Mouse (Mus musculus): ENCODE data around the gene Olfr764-ps1. TPM values are rescaled to one million over a fixed set of nuclear protein-coding genes. Genes with fewer than 3 reads are reported as not detected.
"Not testable (repeated sequence)": the region's sequence is repeated elsewhere in the genome, so short reads cannot be mapped to it uniquely, and the experiment has no call there.

Gene Olfr764-ps1
- polyA plus RNA-seq, 1 experiment, result not detected

- TF ChIP-seq CTCF (IDR thresholded peaks at IDR 0.05; ENCODE audit: low read depth, low read length) (no peak), POLR2A (IDR thresholded peaks at IDR 0.05; ENCODE audit: borderline replicate concordance, low read depth, low read length) (no peak)
- H3K27ac ChIP-seq (ENCODE audit: insufficient read depth, low read depth, low read length), result no peak overlapping the region
- H3K4me3 ChIP-seq (ENCODE audit: insufficient read depth, low read length), result no peak overlapping the region
- peaks cover 8% of the 10 kb centered on the region for H3K4me1 ChIP-seq (ENCODE audit: control insufficient read depth, insufficient read depth, low read length)
Measured at GRCm38 (mm10) chr10:129004032-129004920, 35.4 kb downstream of the Olfr764-ps1 start.

DNA sequence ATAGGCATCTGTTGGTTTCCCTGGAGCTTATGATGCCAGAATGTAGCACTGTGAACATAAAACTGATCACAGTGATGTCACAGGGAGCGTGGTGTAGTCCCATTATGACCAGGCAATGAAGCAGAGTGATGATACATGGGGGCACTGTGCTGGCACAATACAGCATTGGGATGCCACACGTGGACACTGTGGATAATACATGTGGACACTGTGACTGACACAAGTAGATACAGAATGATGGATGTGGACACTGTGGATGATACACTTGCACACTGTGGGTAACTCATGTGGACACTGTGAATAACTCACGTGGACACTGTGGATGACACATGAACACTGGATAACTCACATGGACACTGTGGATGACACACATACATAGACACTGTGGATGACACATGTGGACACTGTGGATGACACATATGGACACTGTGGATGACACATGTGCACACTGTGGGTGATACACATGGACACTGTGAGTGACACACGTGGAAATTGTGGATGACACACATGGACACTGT, 43.1 kb downstream of the Olfr764-ps1 start:
- no peaks in the 10 kb centered on the region for H3K4me1 ChIP-seq (ENCODE audit: control insufficient read depth, insufficient read depth, low read length)
- H3K4me3 ChIP-seq (ENCODE audit: insufficient read depth, low read length), result no peak overlapping the region
- no peak overlapping the region for H3K27ac ChIP-seq (ENCODE audit: insufficient read depth, low read depth, low read length)
- no peak for TF ChIP-seq POLR2A (IDR thresholded peaks at IDR 0.05; ENCODE audit: borderline replicate concordance, low read depth, low read length)
- TF ChIP-seq CTCF (IDR thresholded peaks at IDR 0.05; ENCODE audit: low read depth, low read length), result no peak

DNA sequence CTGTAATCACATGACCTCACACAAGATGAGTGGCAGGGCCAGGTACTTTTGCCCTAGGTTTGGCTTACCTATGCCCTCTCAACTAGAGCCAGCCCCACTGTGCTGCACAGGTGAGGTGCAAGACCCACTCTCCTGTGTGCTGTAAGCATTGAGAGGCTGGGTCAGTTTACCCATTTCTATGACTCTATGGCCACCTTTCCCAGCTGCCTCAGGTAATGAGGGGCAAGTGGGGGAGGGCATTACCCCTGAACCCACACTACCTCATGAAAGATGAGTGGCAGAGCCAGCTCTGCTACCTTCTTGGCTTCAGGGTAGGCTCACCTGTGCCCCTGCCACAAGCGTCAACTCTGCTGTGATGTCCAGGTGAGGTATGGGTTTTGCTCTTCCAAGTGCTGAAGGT, 43.9 kb downstream of the Olfr764-ps1 start:
- no peak overlapping the region for H3K27ac ChIP-seq (ENCODE audit: insufficient read depth, low read depth, low read length)
- peaks cover 5% of the 10 kb centered on the region for H3K4me1 ChIP-seq (ENCODE audit: control insufficient read depth, insufficient read depth, low read length)

DNA sequence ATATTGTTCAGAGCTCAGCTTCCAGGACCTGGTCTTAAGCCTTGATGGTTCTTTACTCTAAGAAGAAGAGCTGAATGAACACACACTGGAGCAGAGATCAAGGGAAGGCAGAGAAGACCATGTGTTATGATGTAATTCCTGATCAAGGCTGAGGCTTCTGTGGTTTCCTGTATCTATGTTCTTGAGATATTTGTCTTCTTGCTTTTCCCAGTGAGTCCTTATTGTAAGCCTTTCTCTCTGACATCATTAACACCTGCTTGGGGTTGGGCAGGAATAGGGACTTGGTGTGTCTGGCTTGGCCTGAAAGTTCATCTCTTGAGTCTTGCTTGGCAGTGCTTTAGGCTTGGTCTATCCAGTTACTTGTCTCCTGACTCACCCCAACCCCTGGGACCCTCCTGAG, 48.7 kb downstream of the Olfr764-ps1 start:
- Histone ChIP-seq H3K27ac (ENCODE audit: insufficient read depth, low read depth, low read length) (no peak overlapping the region), H3K4me1 (ENCODE audit: control insufficient read depth, insufficient read depth, low read length) (peaks cover 9% of the 10 kb centered on the region), H3K4me3 (ENCODE audit: insufficient read depth, low read length) (no peak overlapping the region)
- TF ChIP-seq CTCF (IDR thresholded peaks at IDR 0.05; ENCODE audit: low read depth, low read length), result no peak
- TF ChIP-seq POLR2A (IDR thresholded peaks at IDR 0.05; ENCODE audit: borderline replicate concordance, low read depth, low read length), result no peak

More for the DNA sequence above, 43.9 kb downstream of the Olfr764-ps1 start:
- TF ChIP-seq POLR2A (IDR thresholded peaks at IDR 0.05; ENCODE audit: borderline replicate concordance, low read depth, low read length), result no peak
- no peak for TF ChIP-seq CTCF (IDR thresholded peaks at IDR 0.05; ENCODE audit: low read depth, low read length)
- no peak overlapping the region for H3K4me3 ChIP-seq (ENCODE audit: insufficient read depth, low read length)

DNA sequence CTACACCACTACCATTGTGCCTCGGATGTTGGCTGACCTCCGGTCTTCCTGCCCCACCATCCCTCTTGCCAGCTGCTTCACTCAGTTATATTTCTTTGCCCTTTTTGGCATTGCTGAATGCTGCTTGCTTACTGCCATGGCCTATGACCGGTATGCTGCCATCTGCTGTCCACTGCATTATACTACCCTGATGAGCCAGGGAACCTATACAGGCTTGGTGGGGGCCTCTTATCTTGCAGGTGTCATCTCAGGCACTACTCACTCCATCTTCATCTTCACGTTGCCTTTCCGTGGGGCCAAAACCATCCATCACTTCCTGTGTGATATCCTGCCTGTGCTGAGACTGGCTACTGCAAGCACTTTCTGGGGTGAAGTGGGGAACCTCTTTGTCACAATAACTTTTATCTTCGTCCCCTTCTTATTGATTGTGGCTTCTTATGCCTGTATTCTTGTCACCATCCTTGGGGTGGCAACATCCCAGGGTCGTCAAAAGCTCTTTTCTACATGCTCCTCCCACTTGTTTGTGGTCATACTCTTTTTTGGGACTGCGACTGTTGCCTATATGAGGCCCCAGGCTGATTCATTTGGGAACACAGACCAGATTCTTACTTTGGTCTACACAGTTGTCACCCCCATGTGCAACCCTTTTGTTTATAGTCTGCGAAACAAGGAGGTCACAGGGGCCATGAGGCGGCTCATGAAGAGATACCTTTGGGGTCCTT, 49.4 kb downstream of the Olfr764-ps1 start:
- H3K27ac ChIP-seq (ENCODE audit: insufficient read depth, low read depth, low read length), result not testable (repeated sequence)

GRCm38 (mm10) chr10:128989131-128989530, 50.6 kb downstream of the Olfr764-ps1 start, which contains the start of gene Olfr9:
Olfr9 (plus strand) TSS chr10:128989431.
- not testable (repeated sequence) for H3K4me1 ChIP-seq (ENCODE audit: control insufficient read depth, insufficient read depth, low read length); H3K27ac ChIP-seq (ENCODE audit: insufficient read depth, low read depth, low read length); H3K4me3 ChIP-seq (ENCODE audit: insufficient read depth, low read length)

More for the DNA sequence above, 49.4 kb downstream of the Olfr764-ps1 start:
- H3K4me1 ChIP-seq (ENCODE audit: control insufficient read depth, insufficient read depth, low read length); H3K4me3 ChIP-seq (ENCODE audit: insufficient read depth, low read length): not testable (repeated sequence)

Other genes starting within 250 kb of the Olfr764-ps1 start
- gene Mmp19, start 249.0 kb downstream of the Olfr764-ps1 start, polyA plus RNA-seq (2012; ENCODE audit: insufficient read depth, insufficient read length, missing spikeins), result 26.8 and 28.3 TPM in 2 replicates
- 65.2 and 65.7 TPM in 2 replicates for gene Dnajc14, start 235.8 kb downstream of the Olfr764-ps1 start, polyA plus RNA-seq (2012; ENCODE audit: insufficient read depth, insufficient read length, missing spikeins)
- 14.3 and 18.0 TPM in 2 replicates for gene Tmem198b, start 235.5 kb downstream of the Olfr764-ps1 start, polyA plus RNA-seq (2012; ENCODE audit: insufficient read depth, insufficient read length, missing spikeins)
- gene Sarnp, start 222.6 kb downstream of the Olfr764-ps1 start, polyA plus RNA-seq (2012; ENCODE audit: insufficient read depth, insufficient read length, missing spikeins), result 62.2 and 81.9 TPM in 2 replicates
- 78.1 and 83.5 TPM in 2 replicates for gene Ormdl2, start 218.3 kb downstream of the Olfr764-ps1 start, polyA plus RNA-seq (2012; ENCODE audit: insufficient read depth, insufficient read length, missing spikeins)
- gene Gdf11, start 148.2 kb downstream of the Olfr764-ps1 start, polyA plus RNA-seq (2012; ENCODE audit: insufficient read depth, insufficient read length, missing spikeins), result not detected in 2 replicates
- 751 and 791 TPM in 2 replicates for gene Cd63, start 138.9 kb downstream of the Olfr764-ps1 start, polyA plus RNA-seq (2012; ENCODE audit: insufficient read depth, insufficient read length, missing spikeins)
- 4.6 and 7.5 TPM in 2 replicates for gene Rdh5, start 117.0 kb downstream of the Olfr764-ps1 start, polyA plus RNA-seq (2012; ENCODE audit: insufficient read depth, insufficient read length, missing spikeins)
- 125 TPM in 2 replicates for gene Bloc1s1, start 115.9 kb downstream of the Olfr764-ps1 start, polyA plus RNA-seq (2012; ENCODE audit: insufficient read depth, insufficient read length, missing spikeins)
- 0.17 TPM in 1 of 2 replicates, not detected in the other for gene Itga7, start 106.1 kb downstream of the Olfr764-ps1 start, polyA plus RNA-seq (2012; ENCODE audit: insufficient read depth, insufficient read length, missing spikeins)
- not detected in 2 replicates for gene Mettl7b, start 78.9 kb downstream of the Olfr764-ps1 start, polyA plus RNA-seq (2012; ENCODE audit: insufficient read depth, insufficient read length, missing spikeins)
- not detected in 2 replicates for gene Olfr9, start 50.5 kb downstream of the Olfr764-ps1 start, polyA plus RNA-seq (2012; ENCODE audit: insufficient read depth, insufficient read length, missing spikeins)
- not detected in 2 replicates for gene Olfr763, start 29.1 kb downstream of the Olfr764-ps1 start, polyA plus RNA-seq (2012; ENCODE audit: insufficient read depth, insufficient read length, missing spikeins)
- gene Olfr765, start 10.1 kb upstream of the Olfr764-ps1 start, polyA plus RNA-seq (2012; ENCODE audit: insufficient read depth, insufficient read length, missing spikeins), result not detected in 2 replicates
- gene Olfr766-ps1, start 29.1 kb upstream of the Olfr764-ps1 start, polyA plus RNA-seq (2012; ENCODE audit: insufficient read depth, insufficient read length, missing spikeins), result not detected in 2 replicates
- not detected in 2 replicates for gene Olfr767, start 43.0 kb upstream of the Olfr764-ps1 start, polyA plus RNA-seq (2012; ENCODE audit: insufficient read depth, insufficient read length, missing spikeins)
- not detected in 2 replicates for gene Olfr768, start 59.5 kb upstream of the Olfr764-ps1 start, polyA plus RNA-seq (2012; ENCODE audit: insufficient read depth, insufficient read length, missing spikeins)
- not detected in 2 replicates for gene Olfr769, start 78.0 kb upstream of the Olfr764-ps1 start, polyA plus RNA-seq (2012; ENCODE audit: insufficient read depth, insufficient read length, missing spikeins)
- gene Olfr770, start 99.1 kb upstream of the Olfr764-ps1 start, polyA plus RNA-seq (2012; ENCODE audit: insufficient read depth, insufficient read length, missing spikeins), result not detected in 2 replicates
- not detected in 2 replicates for gene Olfr771, start 124.9 kb upstream of the Olfr764-ps1 start, polyA plus RNA-seq (2012; ENCODE audit: insufficient read depth, insufficient read length, missing spikeins)
- not detected in 2 replicates for gene Olfr772, start 138.0 kb upstream of the Olfr764-ps1 start, polyA plus RNA-seq (2012; ENCODE audit: insufficient read depth, insufficient read length, missing spikeins)
- gene Olfr773, start 147.5 kb upstream of the Olfr764-ps1 start, polyA plus RNA-seq (2012; ENCODE audit: insufficient read depth, insufficient read length, missing spikeins), result not detected in 2 replicates
- gene Olfr774, start 196.3 kb upstream of the Olfr764-ps1 start, polyA plus RNA-seq (2012; ENCODE audit: insufficient read depth, insufficient read length, missing spikeins), result not detected in 2 replicates
- gene Olfr775, start 208.5 kb upstream of the Olfr764-ps1 start, polyA plus RNA-seq (2012; ENCODE audit: insufficient read depth, insufficient read length, missing spikeins), result not detected in 2 replicates
- not detected in 2 replicates for gene Olfr776, start 219.2 kb upstream of the Olfr764-ps1 start, polyA plus RNA-seq (2012; ENCODE audit: insufficient read depth, insufficient read length, missing spikeins)
- gene Olfr777, start 231.6 kb upstream of the Olfr764-ps1 start, polyA plus RNA-seq (2012; ENCODE audit: insufficient read depth, insufficient read length, missing spikeins), result 0.15 TPM in 1 of 2 replicates, not detected in the other